Mouse (Mus musculus) hindbrain, postnatal 0 days (tissue): ENCODE measurements around the gene Dab2ip. TPM values are rescaled to one million over a fixed set of nuclear protein-coding genes. Genes with fewer than 3 reads are reported as not detected.

Experiments used
- ATAC-seq: fragments of 200-750 bp; cut with Nextera tagmentation; 2 replicates; pipeline ENCODE4 v1.8.0; 2017; ENCODE audit warnings: mild to moderate bottlenecking, moderate TSS enrichment, moderate library complexity
- DNase-seq: peaks from one replicate; pipeline ENCODE4 v3.0.0-alpha.2; 2015; ENCODE audit warnings: low spot score
- H3K27ac ChIP-seq: fragments of 300-500 bp; sonication (generic); 2 replicates; pipeline ENCODE4 v1.5.1; 2014; ENCODE audit warnings: mild to moderate bottlenecking
- H3K27me3 ChIP-seq: fragments of 300-500 bp; sonication (generic); 2 replicates; pipeline ENCODE4 v1.6.1; 2014; ENCODE audit warnings: low read length, mixed read lengths; ENCODE audit not compliant: insufficient read depth
- H3K36me3 ChIP-seq: fragments of 300-500 bp; sonication (generic); 2 replicates; pipeline ENCODE4 v1.6.1; 2014; ENCODE audit warnings: low read length, mixed read lengths; ENCODE audit not compliant: insufficient read depth
- H3K4me1 ChIP-seq: fragments of 300-500 bp; sonication (generic); 2 replicates; pipeline ENCODE4 v1.6.1; 2014; ENCODE audit warnings: antibody characterized with exemption, low read length, mixed read lengths; ENCODE audit not compliant: insufficient read depth
- H3K4me2 ChIP-seq: fragments of 300-500 bp; sonication (generic); 2 replicates; pipeline ENCODE4 v1.6.1; 2014; ENCODE audit warnings: low read depth, mild to moderate bottlenecking, low read length, moderate library complexity, mixed read lengths
- H3K4me3 ChIP-seq: fragments of 300-500 bp; sonication (generic); 2 replicates; pipeline ENCODE4 v1.5.1; 2014; ENCODE audit warnings: low read length
- H3K9ac ChIP-seq: fragments of 300-500 bp; sonication (generic); replicated peaks from 2 replicates; pipeline ENCODE4 v1.6.1; 2014; ENCODE audit warnings: mild to moderate bottlenecking, low read length, moderate library complexity, mixed read lengths
- H3K9me3 ChIP-seq: fragments of 300-500 bp; sonication (generic); 2 replicates; pipeline ENCODE4 v1.6.1; 2016; ENCODE audit warnings: low read length, mixed read lengths
- CTCF ChIP-seq: IDR thresholded peaks from 2 replicates; pipeline ENCODE4 v1.5.1; 2016; ENCODE audit warnings: antibody characterized with exemption, control low read depth, low read depth
- WGBS: fragments of 180-500 bp; shearing (Covaris S2); extraction: QIAGEN DNeasy Blood & Tissue Kit; methylation state at CpG from one replicate; pipeline ENCODE4 v1.1.7; 2014; 5-methylcytosine and 5-hydroxymethylcytosine counted together
- polyA plus RNA-seq: library from polyadenylated mRNA; unstranded; fragments of >200 nt; fragmentation: Nextera tagmentation; extraction: Ambion mirVana; gene quantifications from 2 replicates; pipeline ENCODE4 v1.2.1, GENCODE M21; 2015
- total RNA-seq: library from RNA; depleted of rRNA; stranded (reverse); fragments of >200 nt; gene quantifications from 2 replicates; pipeline ENCODE4 v1.2.3, GENCODE M21; 2014

Dab2ip gene
- total and polyA plus RNA-seq, 2 experiments from 2014 or later = 64.5 to 161 TPM

GRCm38 (mm10) chr2:35667746-35668145, 109.7 kb downstream of the Dab2ip start:
- Histone ChIP-seq H3K9me3 (no peaks in the 10 kb centered on the region), H3K27me3 (no peaks in the 10 kb centered on the region), H3K36me3 (no peaks in the 10 kb centered on the region), H3K4me3 (no peak overlapping the region), H3K4me2 (no peak overlapping the region), H3K27ac (no peak overlapping the region), H3K4me1 (peaks cover 55% of the 10 kb centered on the region), H3K9ac (no peak overlapping the region)
- TF ChIP-seq CTCF = no peak
- DNase-seq (no peak), ATAC-seq (no peak)
- 51% methylated on average over 8 of the region's 8 CpGs for WGBS

GRCm38 (mm10) chr2:35669217-35669616, 111.2 kb downstream of the Dab2ip start:
- Histone ChIP-seq H3K9me3 (no peaks in the 10 kb centered on the region), H3K4me1 (peaks cover 42% of the 10 kb centered on the region), H3K36me3 (no peaks in the 10 kb centered on the region), H3K27me3 (no peaks in the 10 kb centered on the region), H3K9ac (no peak overlapping the region), H3K27ac (no peak overlapping the region), H3K4me2 (no peak overlapping the region), H3K4me3 (no peak overlapping the region)
- no peak for TF ChIP-seq CTCF
- no peak for ATAC-seq
- no peak for DNase-seq
- WGBS = 24% methylated on average over 4 of the region's 4 CpGs

- Histone ChIP-seq H3K36me3 (no peaks in the 10 kb centered on the region), H3K27me3 (no peaks in the 10 kb centered on the region), H3K4me2 (no peak overlapping the region), H3K27ac (no peak overlapping the region), H3K4me1 (peaks cover 38% of the 10 kb centered on the region), H3K9me3 (no peaks in the 10 kb centered on the region), H3K4me3 (no peak overlapping the region), H3K9ac (no peak overlapping the region)
- DNase-seq = no peak
- no peak for ATAC-seq
- WGBS = 71% methylated on average over 4 of the region's 4 CpGs
- TF ChIP-seq CTCF = no peak
Observed at GRCm38 (mm10) chr2:35669748-35670147, 111.7 kb downstream of the Dab2ip start.

GRCm38 (mm10) chr2:35670300-35670699, 112.2 kb downstream of the Dab2ip start:
- no peaks in the 10 kb centered on the region for H3K27me3 ChIP-seq
- DNase-seq (no peak), ATAC-seq (no peak)
- no peaks in the 10 kb centered on the region for H3K36me3 ChIP-seq
- no peaks in the 10 kb centered on the region for H3K9me3 ChIP-seq
- no peak overlapping the region for H3K27ac ChIP-seq
- H3K4me2 ChIP-seq = no peak overlapping the region
- no peak overlapping the region for H3K4me3 ChIP-seq
- peaks cover 33% of the 10 kb centered on the region for H3K4me1 ChIP-seq
- no peak for TF ChIP-seq CTCF
- WGBS = 76% methylated on average over 9 of the region's 9 CpGs
- H3K9ac ChIP-seq = no peak overlapping the region

GRCm38 (mm10) chr2:35671980-35672910, 114.2 kb downstream of the Dab2ip start:
- Histone ChIP-seq H3K9ac (no peak overlapping the region), H3K27ac (no peak overlapping the region), H3K4me2 (no peak overlapping the region), H3K27me3 (no peaks in the 10 kb centered on the region), H3K36me3 (no peaks in the 10 kb centered on the region), H3K4me3 (no peak overlapping the region), H3K9me3 (no peaks in the 10 kb centered on the region), H3K4me1 (peaks cover 48% of the 10 kb centered on the region)
- ATAC-seq (peak; percentile 36; the same call in 1 of the 2 replicates), DNase-seq (no peak)
- WGBS = 44% methylated on average over 9 of the region's 9 CpGs
- no peak for TF ChIP-seq CTCF

- DNase-seq = no peak
- no peak overlapping the region for H3K27ac ChIP-seq
- no peak overlapping the region for H3K4me2 ChIP-seq
- H3K9ac ChIP-seq = no peak overlapping the region
- no peaks in the 10 kb centered on the region for H3K9me3 ChIP-seq
- H3K4me1 ChIP-seq = peaks cover 54% of the 10 kb centered on the region
- H3K4me3 ChIP-seq = no peak overlapping the region
- no peak for ATAC-seq
- no peaks in the 10 kb centered on the region for H3K36me3 ChIP-seq
- 79% methylated on average over 3 of the region's 3 CpGs for WGBS
- TF ChIP-seq CTCF = no peak
- H3K27me3 ChIP-seq = no peaks in the 10 kb centered on the region
Observed at GRCm38 (mm10) chr2:35673181-35673580, 115.1 kb downstream of the Dab2ip start.

- no peak overlapping the region for H3K4me2 ChIP-seq
- no peaks in the 10 kb centered on the region for H3K9me3 ChIP-seq
- no peak overlapping the region for H3K4me3 ChIP-seq
- 70% methylated on average over 3 of the region's 3 CpGs for WGBS
- no peak overlapping the region for H3K27ac ChIP-seq
- no peak for ATAC-seq
- no peak overlapping the region for H3K9ac ChIP-seq
- peaks cover 54% of the 10 kb centered on the region for H3K4me1 ChIP-seq
- DNase-seq = no peak
- H3K27me3 ChIP-seq = no peaks in the 10 kb centered on the region
- H3K36me3 ChIP-seq = no peaks in the 10 kb centered on the region
- TF ChIP-seq CTCF = no peak
Observed at GRCm38 (mm10) chr2:35673986-35674385, 115.9 kb downstream of the Dab2ip start.
